Mouse (Mus musculus) lung, postnatal 4 days (tissue): ENCODE data around the gene Vsir.

ENCODE experiments used
- DNase-seq, 2 experiments: peaks; one replicate each; pipeline ENCODE4 v3.0.0; 2021

Vsir gene

GRCm38 (mm10) chr10:60388332-60388731 lies 41.7 kb downstream of the Vsir start:
- no peak for DNase-seq

GRCm38 (mm10) chr10:60389447-60389865 lies 42.8 kb downstream of the Vsir start:
- peak; percentile 52 to 54 for DNase-seq

GRCm38 (mm10) chr10:60390177-60390903 lies 43.7 kb downstream of the Vsir start:
- no peak for DNase-seq

- no peak for DNase-seq
Observed at GRCm38 (mm10) chr10:60390904-60391420, 44.3 kb downstream of the Vsir start.

- no peak for DNase-seq
Observed at GRCm38 (mm10) chr10:60391661-60392060, 45.0 kb downstream of the Vsir start.

GRCm38 (mm10) chr10:60394936-60395335 lies 48.3 kb downstream of the Vsir start:
- no peak for DNase-seq

- no peak for DNase-seq
Observed at GRCm38 (mm10) chr10:60395605-60396004, 49.0 kb downstream of the Vsir start.

- DNase-seq = no peak
Observed at GRCm38 (mm10) chr10:60398051-60398814, 51.6 kb downstream of the Vsir start.

- no peak for DNase-seq
Observed at GRCm38 (mm10) chr10:60399449-60399848, 52.8 kb downstream of the Vsir start, which contains the start of gene Gm17455. Gm17455 (plus strand) TSS chr10:60399726.

- no peak for DNase-seq
Observed at GRCm38 (mm10) chr10:60400507-60401295, 54.0 kb downstream of the Vsir start.

GRCm38 (mm10) chr10:60405460-60406177 lies 59.0 kb downstream of the Vsir start:
- DNase-seq = no peak

- DNase-seq = peak; percentile 48 to 74
Observed at GRCm38 (mm10) chr10:60407831-60408230, 61.2 kb downstream of the Vsir start.

GRCm38 (mm10) chr10:60411794-60412193 lies 65.1 kb downstream of the Vsir start:
- no peak for DNase-seq

GRCm38 (mm10) chr10:60413756-60414155 lies 67.1 kb downstream of the Vsir start:
- DNase-seq = no peak

- no peak for DNase-seq
Observed at GRCm38 (mm10) chr10:60417041-60417440, 70.4 kb downstream of the Vsir start.

- DNase-seq = peak; percentile 48 to 64
Observed at GRCm38 (mm10) chr10:60418137-60418536, 71.5 kb downstream of the Vsir start.

GRCm38 (mm10) chr10:60419624-60420023 lies 73.0 kb downstream of the Vsir start:
- DNase-seq = no peak
